Mouse (Mus musculus): ENCODE measurements around the gene Gm28048.

GRCm38 (mm10) chr11:22793881-22794203 lies 188.0 kb downstream of the Gm28048 start:
- TF ChIP-seq CTCF (IDR thresholded peaks at IDR 0.05) (no peak), POLR2A (IDR thresholded peaks at IDR 0.05; ENCODE audit: insufficient read depth, low read depth, low read length) (no peak)
